Mouse (Mus musculus) E14TG2a.4 (cell line): Measurements from ENCODE around the gene Wdfy4.

ENCODE experiments used
- H3K27me3 ChIP-seq: 2 replicates; pipeline ENCODE4 v1.6.1; 2014; ENCODE audit warnings: low read length, control low read depth; ENCODE audit not compliant: insufficient read depth
- H3K36me3 ChIP-seq: 2 replicates; pipeline ENCODE4 v1.6.1; 2014; ENCODE audit warnings: low read length, control low read depth; ENCODE audit not compliant: insufficient read depth
- H3K4me1 ChIP-seq: replicated peaks from 2 replicates; pipeline ENCODE4 v1.6.1; 2014; ENCODE audit warnings: low read depth, low read length, control low read depth
- H3K4me3 ChIP-seq: replicated peaks from 2 replicates; pipeline ENCODE4 v1.5.1; 2014; ENCODE audit warnings: mild to moderate bottlenecking, low read length
- H3K9me3 ChIP-seq: 2 replicates; pipeline ENCODE4 v1.6.1; 2014; ENCODE audit warnings: low read length, control low read depth
- CTCF ChIP-seq: conservative IDR thresholded peaks from 2 replicates; pipeline ENCODE4 v1.5.1; 2014; ENCODE audit warnings: low read length
- NANOG ChIP-seq: IDR thresholded peaks from 2 replicates; pipeline ENCODE4 v1.6.1; 2014; ENCODE audit warnings: borderline replicate concordance, low read length, mixed read lengths
- POU5F1 ChIP-seq: IDR thresholded peaks from 2 replicates; pipeline ENCODE4 v1.6.1; 2014; ENCODE audit warnings: low read length, borderline replicate concordance

Wdfy4 gene

DNA sequence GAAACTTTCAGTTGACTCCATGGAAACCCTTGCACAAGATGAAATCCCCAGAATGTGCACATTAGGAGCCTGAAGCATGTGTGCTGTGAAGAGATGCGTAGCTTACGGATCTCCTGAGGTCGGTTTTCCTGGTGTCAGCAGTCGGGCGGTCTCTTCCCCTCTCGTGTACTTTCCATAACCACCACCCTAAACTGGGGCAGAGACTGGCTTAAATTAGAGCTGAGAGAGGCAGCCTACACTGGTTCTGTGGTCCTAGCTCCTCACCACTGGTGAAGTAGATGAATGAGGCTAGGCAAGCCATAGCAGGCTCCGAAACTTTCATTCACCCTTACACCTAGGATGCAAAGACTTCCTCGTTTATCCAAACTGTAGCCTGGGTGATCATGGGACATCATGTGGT is 253.1 kb downstream of the Wdfy4 start:
- TF ChIP-seq NANOG: no peak
- TF ChIP-seq POU5F1: no peak
- no peak for TF ChIP-seq CTCF
- Histone ChIP-seq H3K4me1 (no peaks in the 10 kb centered on the region), H3K36me3 (no peaks in the 10 kb centered on the region), H3K27me3 (no peaks in the 10 kb centered on the region), H3K4me3 (no peak overlapping the region), H3K9me3 (no peaks in the 10 kb centered on the region)

DNA sequence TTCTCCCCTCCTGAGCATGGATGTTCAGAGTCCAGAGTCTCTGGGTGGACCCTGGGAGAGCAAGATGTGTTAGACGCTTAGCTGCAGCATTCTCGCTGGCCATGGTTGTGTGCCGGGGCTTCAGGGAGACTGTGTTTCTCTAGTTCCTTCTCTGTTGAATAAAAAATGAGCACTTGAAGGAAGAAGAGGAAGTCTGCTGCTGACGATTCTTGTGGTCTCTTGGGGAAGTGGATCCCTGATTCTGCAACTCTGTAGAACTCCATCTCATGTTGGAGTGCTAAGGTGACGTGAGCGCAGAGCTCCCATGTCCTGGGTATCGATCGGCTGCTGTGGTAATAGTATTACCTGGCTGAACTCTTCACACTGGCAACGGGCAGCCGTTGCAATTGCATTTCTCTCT is 253.6 kb downstream of the Wdfy4 start:
- TF ChIP-seq NANOG: no peak
- no peak for TF ChIP-seq POU5F1
- TF ChIP-seq CTCF: no peak
- H3K36me3 ChIP-seq: no peaks in the 10 kb centered on the region
- no peaks in the 10 kb centered on the region for H3K9me3 ChIP-seq
- H3K4me3 ChIP-seq: no peak overlapping the region
- no peaks in the 10 kb centered on the region for H3K27me3 ChIP-seq
- no peaks in the 10 kb centered on the region for H3K4me1 ChIP-seq

DNA sequence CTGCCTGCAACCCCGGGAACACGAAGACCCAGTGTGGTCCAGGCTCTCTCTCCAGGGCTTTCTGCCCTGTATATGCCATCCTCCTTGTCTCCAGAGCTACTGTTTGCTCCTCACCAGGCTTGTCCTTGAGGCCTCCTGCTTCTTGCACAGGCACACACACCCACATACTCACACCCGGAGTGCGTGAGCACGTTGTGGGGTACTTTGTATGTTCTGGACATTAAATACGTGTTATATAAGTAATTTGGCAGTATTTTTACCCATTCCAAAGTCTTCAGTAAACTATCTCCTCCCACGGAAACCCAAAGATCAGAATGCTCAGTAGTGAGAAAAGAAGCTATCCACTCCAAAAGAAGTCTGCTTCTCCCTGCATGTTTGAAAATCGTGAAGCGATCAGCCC is 261.4 kb downstream of the Wdfy4 start:
- Histone ChIP-seq H3K9me3 (no peaks in the 10 kb centered on the region), H3K36me3 (no peaks in the 10 kb centered on the region), H3K4me3 (no peak overlapping the region), H3K4me1 (no peaks in the 10 kb centered on the region), H3K27me3 (no peaks in the 10 kb centered on the region)
- no peak for TF ChIP-seq CTCF
- TF ChIP-seq POU5F1: no peak
- TF ChIP-seq NANOG: no peak

DNA sequence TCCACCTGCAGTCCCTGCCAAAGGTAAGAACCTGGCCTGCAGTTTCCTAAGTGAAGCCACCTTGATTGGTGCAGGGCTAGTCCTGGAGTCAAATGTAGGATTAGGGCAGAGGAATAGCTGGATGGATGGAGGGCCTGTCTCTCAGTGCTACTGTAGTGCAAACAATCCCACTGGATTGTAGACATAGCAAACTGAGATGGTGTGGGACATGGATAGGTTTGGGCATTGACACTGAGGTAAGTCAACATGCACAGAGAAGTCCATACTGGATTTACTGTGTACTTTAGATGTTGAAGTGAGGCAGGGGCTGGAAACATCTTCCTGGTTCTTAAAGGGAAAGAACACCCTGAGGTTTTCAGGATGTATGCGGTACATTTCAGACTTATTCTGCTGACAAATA is 267.4 kb downstream of the Wdfy4 start:
- Histone ChIP-seq H3K27me3 (no peaks in the 10 kb centered on the region), H3K4me3 (no peak overlapping the region), H3K4me1 (no peaks in the 10 kb centered on the region), H3K36me3 (no peaks in the 10 kb centered on the region), H3K9me3 (peaks cover 26% of the 10 kb centered on the region)
- TF ChIP-seq CTCF (no peak), NANOG (no peak), POU5F1 (no peak)

DNA sequence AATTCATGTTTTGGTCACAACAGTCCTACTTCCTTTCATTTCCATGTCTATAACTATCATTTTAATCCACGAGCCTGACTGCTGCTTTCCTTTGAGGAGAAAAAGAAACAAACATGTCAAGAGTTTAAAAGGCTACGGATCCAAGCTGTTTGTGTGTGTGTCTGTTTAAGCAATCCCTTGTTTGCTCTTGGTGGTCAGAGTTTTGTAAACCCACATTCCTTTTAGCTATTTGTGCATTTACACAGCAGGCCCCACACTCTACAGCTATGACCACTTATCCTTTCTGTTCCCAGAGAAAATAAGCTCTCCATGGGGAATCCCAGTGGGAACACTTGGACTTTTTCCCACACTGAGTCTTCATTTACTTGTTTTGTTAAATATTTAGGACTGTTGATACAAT is 269.9 kb downstream of the Wdfy4 start:
- Histone ChIP-seq H3K36me3 (no peaks in the 10 kb centered on the region), H3K27me3 (no peaks in the 10 kb centered on the region), H3K4me3 (no peak overlapping the region), H3K4me1 (no peaks in the 10 kb centered on the region), H3K9me3 (peaks cover 26% of the 10 kb centered on the region)
- TF ChIP-seq POU5F1: no peak
- TF ChIP-seq NANOG: no peak
- TF ChIP-seq CTCF: no peak

DNA sequence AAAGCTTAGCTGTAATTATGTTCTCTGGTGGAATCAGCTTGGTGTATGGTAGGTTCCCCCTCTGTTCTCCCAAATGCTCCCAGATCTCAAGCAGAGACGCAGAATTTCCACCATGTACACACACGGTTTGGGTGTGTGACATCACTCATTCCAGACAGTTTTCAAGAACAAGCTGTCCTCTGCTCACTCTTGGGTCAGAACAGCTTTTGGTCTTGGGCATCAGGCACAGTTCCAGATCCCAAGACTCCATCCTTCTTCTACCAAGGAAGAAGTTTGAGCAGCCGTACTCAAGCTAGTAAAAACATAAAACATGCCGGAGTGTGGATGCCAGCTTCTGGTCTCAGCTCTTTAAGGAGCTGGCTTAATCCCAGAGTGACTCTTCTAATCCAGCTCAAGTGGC is 274.1 kb downstream of the Wdfy4 start:
- TF ChIP-seq NANOG: no peak
- no peak for TF ChIP-seq CTCF
- TF ChIP-seq POU5F1: no peak

More for the DNA sequence above, 274.1 kb downstream of the Wdfy4 start:
- Histone ChIP-seq H3K9me3 (peaks cover 1% of the 10 kb centered on the region), H3K4me1 (peaks cover 13% of the 10 kb centered on the region), H3K36me3 (no peaks in the 10 kb centered on the region), H3K4me3 (no peak overlapping the region), H3K27me3 (no peaks in the 10 kb centered on the region)
